Mouse (Mus musculus) heart, embryonic 14.5 days (tissue): Measurements from ENCODE around the gene Rnpep. TPM values are rescaled to one million over a fixed set of nuclear protein-coding genes. Genes with fewer than 3 reads are reported as not detected.

ENCODE experiments used
- ATAC-seq: fragments of 200-750 bp; cut with Nextera tagmentation; 2 replicates; pipeline ENCODE4 v1.8.0; 2017; ENCODE audit warnings: low read depth, moderate TSS enrichment; ENCODE audit not compliant: insufficient number of reproducible peaks, insufficient read depth, low FRiP score
- H3K27ac ChIP-seq, 2 experiments: fragments of 200-500 bp in 1 of 2; fragments of 300-500 bp in 1 of 2; sonication (generic) in 1 of 2; replicated peaks in 1 of 2; 2 replicates each; pipeline ENCODE4 v1.5.1; 2012 to 2014; ENCODE audit warnings: low read depth in 2 of 2, low read length in 2 of 2, control low read depth in 1 of 2, mild to moderate bottlenecking in 1 of 2, mixed read lengths in 1 of 2; ENCODE audit not compliant: control insufficient read depth in 1 of 2, insufficient read depth in 1 of 2
- H3K27me3 ChIP-seq: fragments of 300-500 bp; sonication (generic); 2 replicates; pipeline ENCODE4 v1.6.1; 2014; ENCODE audit warnings: mild to moderate bottlenecking, low read length, control low read depth; ENCODE audit not compliant: control insufficient read depth, insufficient read depth
- H3K36me3 ChIP-seq: fragments of 300-500 bp; sonication (generic); 2 replicates; pipeline ENCODE4 v1.6.1; 2014; ENCODE audit warnings: mild to moderate bottlenecking, control low read depth, low read length, mixed read lengths; ENCODE audit not compliant: control insufficient read depth, insufficient read depth
- H3K4me1 ChIP-seq, 2 experiments: fragments of 200-500 bp in 1 of 2; fragments of 300-500 bp in 1 of 2; sonication (generic) in 1 of 2; 2 replicates each; pipeline ENCODE4 v1.6.1; 2012 to 2014; ENCODE audit warnings: low read length in 2 of 2, control low read depth in 1 of 2, mixed read lengths in 1 of 2; ENCODE audit not compliant: control insufficient read depth in 2 of 2, insufficient read depth in 2 of 2
- H3K4me2 ChIP-seq: fragments of 300-500 bp; sonication (generic); 2 replicates; pipeline ENCODE4 v1.6.1; 2014; ENCODE audit warnings: mild to moderate bottlenecking, low read length
- H3K4me3 ChIP-seq, 2 experiments: fragments of 200-500 bp in 1 of 2; fragments of 300-500 bp in 1 of 2; sonication (generic) in 1 of 2; 2 replicates each; pipeline ENCODE4 v1.5.1; 2012 to 2014; ENCODE audit warnings: low read length in 2 of 2, mild to moderate bottlenecking in 2 of 2, control low read depth in 1 of 2, low read depth in 1 of 2, moderate library complexity in 1 of 2; ENCODE audit not compliant: control insufficient read depth in 1 of 2, insufficient read depth in 1 of 2
- H3K9ac ChIP-seq: fragments of 300-500 bp; sonication (generic); 2 replicates; pipeline ENCODE4 v1.6.1; 2014; ENCODE audit warnings: mild to moderate bottlenecking, low read length
- H3K9me3 ChIP-seq: fragments of 300-500 bp; sonication (generic); 2 replicates; pipeline ENCODE4 v1.6.1; 2016; ENCODE audit warnings: low read length, control low read depth; ENCODE audit not compliant: control insufficient read depth
- WGBS: fragments of 180-500 bp; shearing (Covaris S2); extraction: QIAGEN DNeasy Blood & Tissue Kit; methylation state at CpG from one replicate; pipeline ENCODE4 v1.1.7; 2014; 5-methylcytosine and 5-hydroxymethylcytosine counted together
- polyA plus RNA-seq: library from polyadenylated mRNA; unstranded; fragments of >200 nt; fragmentation: Nextera tagmentation; extraction: Ambion mirVana; gene quantifications from 2 replicates; pipeline ENCODE4 v1.2.1, GENCODE M21; 2014

The Rnpep gene
- polyA plus RNA-seq, 1 experiment from 2014 or later = 53.4 TPM

GRCm38 (mm10) chr1:135312201-135312600, 28.3 kb upstream of the Rnpep start:
- Histone ChIP-seq H3K4me3 (peak overlapping the region; percentile 25 to 90; a peak in 3 of 4 replicates), H3K9ac (peak overlapping the region; percentile 99), H3K27me3 (no peaks in the 10 kb centered on the region), H3K9me3 (no peaks in the 10 kb centered on the region), H3K4me2 (peak overlapping the region; percentile 78), H3K27ac (no peak overlapping the region), H3K36me3 (peaks cover 31% of the 10 kb centered on the region), H3K4me1 (peaks cover 5 to 17% of the 10 kb centered on the region in 2 experiments)
- WGBS = 54% methylated on average over 4 of the region's 4 CpGs
- ATAC-seq = no peak

GRCm38 (mm10) chr1:135311356-135311755, 27.5 kb upstream of the Rnpep start:
- no peak for ATAC-seq
- Histone ChIP-seq H3K4me3 (no peak overlapping the region), H3K9ac (no peak overlapping the region), H3K36me3 (peaks cover 39% of the 10 kb centered on the region), H3K27me3 (no peaks in the 10 kb centered on the region), H3K4me2 (no peak overlapping the region), H3K27ac (no peak overlapping the region), H3K9me3 (no peaks in the 10 kb centered on the region), H3K4me1 (peaks cover 5 to 17% of the 10 kb centered on the region in 2 experiments)
- 68% methylated on average over 6 of the region's 6 CpGs for WGBS

GRCm38 (mm10) chr1:135290908-135291307, 7.0 kb upstream of the Rnpep start:
- no peak overlapping the region for H3K9ac ChIP-seq
- no peak overlapping the region for H3K4me2 ChIP-seq
- ATAC-seq = no peak
- H3K27me3 ChIP-seq = no peaks in the 10 kb centered on the region
- 0 out of 4 replicates have a peak, but pooled peaks cover 0 to 4% of the 10 kb centered on the region in 2 experiments for H3K4me1 ChIP-seq
- H3K27ac ChIP-seq = no peak overlapping the region
- 86% methylated on average over 5 of the region's 5 CpGs for WGBS
- no peaks in the 10 kb centered on the region for H3K9me3 ChIP-seq
- H3K36me3 ChIP-seq = peaks cover 20% of the 10 kb centered on the region
- no peak overlapping the region for H3K4me3 ChIP-seq

- H3K36me3 ChIP-seq = no peaks in the 10 kb centered on the region
- no peaks in the 10 kb centered on the region for H3K27me3 ChIP-seq
- no peaks in the 10 kb centered on the region for H3K9me3 ChIP-seq
- WGBS = 30% methylated on average over 2 of the region's 2 CpGs
- H3K4me1 ChIP-seq = peaks cover 0 to 15% of the 10 kb centered on the region in 2 experiments; a peak in 2 of 4 replicates
- no peak overlapping the region for H3K4me2 ChIP-seq
- H3K9ac ChIP-seq = no peak overlapping the region
- no peak overlapping the region for H3K27ac ChIP-seq
- H3K4me3 ChIP-seq = no peak overlapping the region
- ATAC-seq = no peak
Observed at GRCm38 (mm10) chr1:135286311-135286710, 2.4 kb upstream of the Rnpep start.

- Histone ChIP-seq H3K9me3 (no peaks in the 10 kb centered on the region), H3K27me3 (no peaks in the 10 kb centered on the region), H3K4me1 (peaks cover 0 to 23% of the 10 kb centered on the region in 2 experiments; a peak in 2 of 4 replicates), H3K4me2 (peak overlapping the region; percentile 93), H3K9ac (peak overlapping the region; percentile 95), H3K4me3 (peak overlapping the region; percentile 70 to 74), H3K36me3 (peaks cover 6% of the 10 kb centered on the region), H3K27ac (peak overlapping the region; percentile 67 to 90)
- peak; percentile 40; the same call in 1 of the 2 replicates for ATAC-seq
- under 1% methylated on average over 45 of the region's 48 CpGs for WGBS
Observed at GRCm38 (mm10) chr1:135283287-135283825, 528 bp downstream of the Rnpep start.

- WGBS = 36% methylated on average over 13 of the region's 13 CpGs
- no peak for ATAC-seq
Observed at GRCm38 (mm10) chr1:135282536-135283286, 1.2 kb downstream of the Rnpep start.

GRCm38 (mm10) chr1:135281841-135282240, 2.0 kb downstream of the Rnpep start:
- no peak overlapping the region for H3K4me3 ChIP-seq

More at GRCm38 (mm10) chr1:135282536-135283286, 1.2 kb downstream of the Rnpep start:
- Histone ChIP-seq H3K27ac (peak overlapping the region; percentile 67 to 90; a peak in 3 of 4 replicates), H3K4me2 (peak overlapping the region; percentile 93), H3K36me3 (peaks cover 13% of the 10 kb centered on the region), H3K4me3 (peak overlapping the region; percentile 70 to 74), H3K9ac (peak overlapping the region; percentile 95), H3K27me3 (no peaks in the 10 kb centered on the region), H3K4me1 (peaks cover 0 to 23% of the 10 kb centered on the region in 2 experiments; a peak in 2 of 4 replicates), H3K9me3 (no peaks in the 10 kb centered on the region)

More at GRCm38 (mm10) chr1:135281841-135282240, 2.0 kb downstream of the Rnpep start:
- no peak for ATAC-seq
- Histone ChIP-seq H3K4me1 (peaks cover 0 to 23% of the 10 kb centered on the region in 2 experiments; a peak in 2 of 4 replicates), H3K27ac (no peak overlapping the region), H3K36me3 (peaks cover 22% of the 10 kb centered on the region), H3K27me3 (no peaks in the 10 kb centered on the region), H3K4me2 (no peak overlapping the region; the same call in 1 of the 2 replicates), H3K9me3 (no peaks in the 10 kb centered on the region), H3K9ac (no peak overlapping the region)
- 96% methylated on average over 17 of the region's 17 CpGs for WGBS
